Mouse (Mus musculus): ENCODE results near the gene Dph3.

- TF ChIP-seq CTCF (IDR thresholded peaks at IDR 0.05; ENCODE audit: borderline replicate concordance, extremely low read depth, insufficient read depth, insufficient read length) (no peak), POLR2A (IDR thresholded peaks at IDR 0.05; ENCODE audit: borderline replicate concordance, extremely low read depth, insufficient read depth, insufficient read length, poor library complexity, severe bottlenecking) (no peak)
Measured at GRCm38 (mm10) chr14:32073901-32074300, 11.6 kb downstream of the Dph3 start.

All from brain, embryonic 14.5 days (tissue).